Mouse (Mus musculus) brain, adult 10 weeks (tissue): ENCODE results near the gene Itga1. TPM values are rescaled to one million over a fixed set of nuclear protein-coding genes. Genes with fewer than 3 reads are reported as not detected.

ENCODE experiments used
- polyA plus RNA-seq: library from polyadenylated mRNA; stranded (reverse); fragments of 350-450 nt; fragmentation: Illumina TruSeq; extraction: RNeasy Lipid Tissue Mini Kit (QIAGEN cat#74804); gene quantifications from one replicate; pipeline ENCODE4 v1.2.3, GENCODE M21; 2015; ENCODE audit warnings: low read depth, low replicate concordance

The Itga1 gene
- polyA plus RNA-seq = 3.7 TPM

GRCm38 (mm10) chr13:115101355-115102191, at the start of gene Itga1, which contains the start of gene Gm49395:
Itga1 (minus strand) TSS chr13:115101964.
Gm49395 (minus strand) TSS chr13:115101921.

GRCm38 (mm10) chr13:115090069-115090976, 11.4 kb downstream of the Itga1 start, which contains the start of gene Pelo:
Pelo (minus strand) TSS chr13:115090186.

GRCm38 (mm10) chr13:114931775-114932294, 169.9 kb downstream of the Itga1 start, which contains the start of gene Itga2:
Itga2 (minus strand) TSS chr13:114932100.

Other genes with a start within 250 kb of the Itga1 start
- gene Itga2, start 169.9 kb downstream of the Itga1 start, polyA plus RNA-seq = 0.06 TPM
- 15.9 TPM for gene Pelo, start 11.8 kb downstream of the Itga1 start, polyA plus RNA-seq
- not detected for gene Gm49395, start within 50 bp of the Itga1 start, polyA plus RNA-seq